Mouse (Mus musculus): ENCODE measurements around the gene Zfp831. TPM values are rescaled to one million over a fixed set of nuclear protein-coding genes. Genes with fewer than 3 reads are reported as not detected.
A peak's percentile ranks its signal among the peaks of the same experiment; 100 is the strongest.

Gene Zfp831
- 0.03 TPM in 2 replicates for polyA plus RNA-seq (2015; fragmentation: Nextera tagmentation; extraction: Ambion mirVana)

GRCm38 (mm10) chr2:174643448-174644144 lies at the start of gene Zfp831:
Gene Zfp831 (plus strand): TSS chr2:174643534.
- ATAC-seq (ENCODE audit: low FRiP score, low read depth), result no peak
- Histone ChIP-seq H3K9ac (no peak within 1 kb of the TSS), H3K4me2 (replicated peaks) (no peak within 1 kb of the TSS), H3K27me3 (no peaks in the 10 kb centered on the region), H3K36me3 (no peaks in the 10 kb centered on the region), H3K4me1 (no peaks in the 10 kb centered on the region), H3K27ac (no peak within 1 kb of the TSS), H3K9me3 (no peaks in the 10 kb centered on the region), H3K4me3 (no peak within 1 kb of the TSS)
- 86% methylated on average over 18 of the region's 18 CpGs for WGBS

DNA sequence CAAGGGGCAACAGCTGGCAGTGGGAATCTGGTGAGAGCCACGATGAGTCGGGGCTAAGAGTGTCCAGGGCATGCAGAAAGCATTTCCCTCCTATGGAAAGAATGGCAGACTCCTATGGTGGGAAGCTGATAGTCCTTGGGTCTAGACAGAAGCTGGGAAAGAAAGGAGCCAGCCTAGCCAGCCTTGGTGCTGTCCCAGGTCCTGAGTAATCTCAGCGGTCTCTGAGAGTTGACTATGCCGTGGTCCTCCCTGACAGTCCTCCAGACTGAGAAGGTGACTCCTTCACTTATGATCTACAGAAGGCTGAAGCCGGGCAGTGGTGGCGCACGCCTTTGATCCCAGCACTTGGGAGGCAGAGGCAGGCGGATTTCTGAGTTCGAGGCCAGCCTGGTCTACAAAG lies 48.4 kb upstream of the Zfp831 start:
- no peaks in the 10 kb centered on the region for H3K27me3 ChIP-seq
- no peak for ATAC-seq (ENCODE audit: low FRiP score, low read depth)
- WGBS, result 77% methylated on average over 9 of the region's 9 CpGs
- peaks cover 8% of the 10 kb centered on the region for H3K4me1 ChIP-seq
- no peak overlapping the region for H3K27ac ChIP-seq
- no peaks in the 10 kb centered on the region for H3K9me3 ChIP-seq
- H3K36me3 ChIP-seq, result no peaks in the 10 kb centered on the region
- H3K4me3 ChIP-seq, result no peak overlapping the region
- no peak overlapping the region for H3K4me2 ChIP-seq (replicated peaks)
- no peak overlapping the region for H3K9ac ChIP-seq

DNA sequence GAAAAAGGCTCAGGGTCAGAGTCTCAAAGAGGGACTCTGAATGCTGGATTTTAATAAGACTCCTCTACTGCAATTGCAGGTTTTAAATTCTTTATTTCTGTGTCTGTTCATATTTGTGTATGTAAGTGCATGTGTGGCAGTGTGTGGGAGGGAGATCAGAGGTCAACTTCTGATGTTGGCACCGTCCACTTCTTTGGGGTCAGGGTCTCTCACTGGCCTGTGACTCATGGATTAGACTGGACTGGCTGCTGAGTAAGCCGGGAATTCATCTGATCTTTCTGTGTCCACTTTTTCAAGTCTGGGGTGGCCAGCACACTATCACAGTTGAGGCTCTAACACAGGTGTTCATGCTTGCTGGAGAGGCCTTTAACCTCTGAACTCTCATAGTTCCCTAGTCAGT lies 47.7 kb upstream of the Zfp831 start:
- WGBS, result 78% methylated on average over 2 of the region's 2 CpGs
- no peak for ATAC-seq (ENCODE audit: low FRiP score, low read depth)

DNA sequence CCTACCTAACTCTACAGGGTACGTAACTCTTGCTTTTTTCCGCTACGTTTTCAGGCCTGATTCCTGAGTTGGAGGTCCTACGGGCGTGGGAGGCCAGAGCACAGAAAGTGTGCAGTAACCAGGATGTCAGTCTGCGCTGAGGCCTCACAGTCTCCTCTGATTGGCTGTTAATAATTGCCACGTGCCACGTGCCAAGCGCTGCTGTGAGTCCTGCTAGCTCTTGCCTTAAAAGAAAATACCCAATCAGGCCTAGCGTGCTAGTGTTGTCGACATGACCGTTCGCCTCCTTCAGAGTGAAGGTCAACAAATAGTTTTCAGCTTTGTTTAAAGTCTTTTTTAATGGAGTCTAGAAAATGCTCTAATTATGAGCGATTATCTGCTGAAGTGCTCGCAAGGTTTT lies 46.9 kb upstream of the Zfp831 start:
- Histone ChIP-seq H3K27me3 (no peaks in the 10 kb centered on the region), H3K4me3 (no peak overlapping the region), H3K4me2 (replicated peaks) (no peak overlapping the region), H3K4me1 (peaks cover 10% of the 10 kb centered on the region), H3K9me3 (no peaks in the 10 kb centered on the region), H3K36me3 (no peaks in the 10 kb centered on the region), H3K9ac (no peak overlapping the region), H3K27ac (no peak overlapping the region)
- ATAC-seq (ENCODE audit: low FRiP score, low read depth), result no peak
- 85% methylated on average over 15 of the region's 15 CpGs for WGBS

More for the DNA sequence above, 47.7 kb upstream of the Zfp831 start:
- Histone ChIP-seq H3K36me3 (no peaks in the 10 kb centered on the region), H3K4me2 (replicated peaks) (no peak overlapping the region), H3K9ac (no peak overlapping the region), H3K27ac (no peak overlapping the region), H3K4me3 (no peak overlapping the region), H3K4me1 (peaks cover 10% of the 10 kb centered on the region), H3K9me3 (no peaks in the 10 kb centered on the region), H3K27me3 (no peaks in the 10 kb centered on the region)

DNA sequence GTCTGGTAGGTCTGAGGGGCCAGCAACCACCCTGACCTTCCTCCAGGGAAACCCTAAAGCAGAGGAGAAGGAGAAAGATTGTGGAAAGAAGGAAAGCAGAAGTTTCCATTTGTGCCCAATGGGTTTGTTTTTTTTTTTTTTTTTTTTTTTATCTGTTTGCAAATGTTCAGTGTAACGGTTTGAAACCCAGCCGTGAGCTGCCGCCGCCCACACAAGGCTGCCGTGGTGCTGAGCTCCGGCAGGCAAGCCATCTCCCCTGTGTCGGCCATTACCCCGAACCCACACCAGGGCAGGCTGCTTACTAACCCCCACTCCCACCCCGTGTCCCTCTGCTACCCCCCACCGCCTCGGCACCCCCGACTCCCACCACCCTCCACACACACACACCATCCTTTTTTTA lies 44.9 kb upstream of the Zfp831 start:
- no peak overlapping the region for H3K4me2 ChIP-seq (replicated peaks)

GRCm38 (mm10) chr2:174599071-174599635 lies 44.2 kb upstream of the Zfp831 start:
- H3K9ac ChIP-seq, result no peak overlapping the region
- 62% methylated on average over 9 of the region's 9 CpGs for WGBS
- H3K36me3 ChIP-seq, result no peaks in the 10 kb centered on the region
- H3K4me1 ChIP-seq, result peaks cover 10% of the 10 kb centered on the region
- H3K4me3 ChIP-seq, result no peak overlapping the region
- H3K27me3 ChIP-seq, result no peaks in the 10 kb centered on the region
- H3K4me2 ChIP-seq (replicated peaks), result no peak overlapping the region
- ATAC-seq (ENCODE audit: low FRiP score, low read depth), result no peak
- no peak overlapping the region for H3K27ac ChIP-seq
- H3K9me3 ChIP-seq, result no peaks in the 10 kb centered on the region

More for the DNA sequence above, 44.9 kb upstream of the Zfp831 start:
- H3K27ac ChIP-seq, result no peak overlapping the region
- no peak overlapping the region for H3K4me3 ChIP-seq
- no peaks in the 10 kb centered on the region for H3K27me3 ChIP-seq
- ATAC-seq (ENCODE audit: low FRiP score, low read depth), result no peak
- no peaks in the 10 kb centered on the region for H3K36me3 ChIP-seq
- 78% methylated on average over 11 of the region's 12 CpGs for WGBS
- H3K4me1 ChIP-seq, result peaks cover 10% of the 10 kb centered on the region
- H3K9ac ChIP-seq, result no peak overlapping the region
- no peaks in the 10 kb centered on the region for H3K9me3 ChIP-seq

DNA sequence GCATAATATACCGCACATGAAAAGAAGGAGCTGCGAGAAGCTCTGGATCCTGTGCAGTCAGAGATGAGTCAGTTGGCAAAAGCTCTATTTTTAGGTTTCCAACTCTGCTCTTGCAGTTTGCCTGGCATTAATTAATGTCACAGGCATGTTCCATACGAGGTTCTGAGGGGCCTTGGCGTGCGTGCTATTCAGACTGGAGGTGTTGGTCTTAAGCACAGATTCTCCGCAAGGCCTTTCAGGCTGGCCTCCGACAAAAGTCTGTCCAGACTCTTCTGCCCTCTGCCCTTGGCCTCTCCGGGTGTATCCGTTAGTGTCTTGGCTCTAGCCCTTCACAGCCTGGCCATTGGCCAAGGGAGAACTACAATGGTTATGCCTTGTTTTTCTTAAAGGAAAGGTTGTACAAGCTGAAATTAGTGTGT lies 43.5 kb upstream of the Zfp831 start:
- H3K9me3 ChIP-seq, result no peaks in the 10 kb centered on the region
- no peak overlapping the region for H3K4me3 ChIP-seq
- no peak for ATAC-seq (ENCODE audit: low FRiP score, low read depth)
- no peak overlapping the region for H3K9ac ChIP-seq
- H3K4me1 ChIP-seq, result peaks cover 10% of the 10 kb centered on the region
- no peaks in the 10 kb centered on the region for H3K36me3 ChIP-seq
- WGBS, result 68% methylated on average over 9 of the region's 9 CpGs
- no peak overlapping the region for H3K27ac ChIP-seq
- no peak overlapping the region for H3K4me2 ChIP-seq (replicated peaks)
- no peaks in the 10 kb centered on the region for H3K27me3 ChIP-seq

DNA sequence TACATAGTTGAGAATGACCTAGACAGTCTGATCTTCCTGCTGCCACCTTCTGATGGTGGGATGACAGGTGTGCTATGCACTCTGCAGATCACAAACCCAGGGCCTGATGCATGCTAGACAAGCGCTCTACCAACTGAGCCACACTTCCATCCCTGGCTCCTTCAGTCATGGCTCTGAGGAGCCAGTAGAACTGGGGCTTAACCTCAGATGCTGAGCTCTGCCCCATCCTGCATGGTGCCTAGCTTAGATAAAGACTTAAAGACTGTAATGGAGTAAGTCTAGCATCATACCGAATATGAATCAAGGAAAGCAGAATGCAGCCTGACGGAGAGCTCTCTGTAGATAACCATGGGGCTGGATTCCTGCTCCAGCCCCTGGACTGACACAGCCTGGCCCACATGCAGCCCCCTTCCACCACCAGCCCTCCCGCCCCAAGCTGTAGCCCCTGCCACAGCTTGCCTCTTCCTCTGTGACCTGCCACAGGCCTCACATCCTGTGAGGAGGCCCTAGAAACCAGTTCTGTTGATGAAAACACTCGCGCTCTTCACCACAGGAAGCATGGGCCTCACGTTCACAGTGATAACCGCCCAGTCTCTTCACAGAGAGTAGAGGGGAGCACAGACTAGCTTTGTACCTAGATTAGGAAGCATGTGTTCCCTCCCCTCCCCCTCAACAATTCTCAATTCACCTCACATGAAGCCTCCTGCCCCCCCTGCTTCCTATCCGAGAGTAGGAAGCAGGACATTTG lies 41.2 kb upstream of the Zfp831 start:
- Histone ChIP-seq H3K36me3 (no peaks in the 10 kb centered on the region), H3K4me3 (no peak overlapping the region), H3K9ac (no peak overlapping the region), H3K27me3 (no peaks in the 10 kb centered on the region), H3K4me1 (peaks cover 10% of the 10 kb centered on the region), H3K9me3 (no peaks in the 10 kb centered on the region), H3K4me2 (replicated peaks) (no peak overlapping the region), H3K27ac (peak overlapping the region; percentile 33; the same call in 1 of the 2 replicates)
- ATAC-seq (ENCODE audit: low FRiP score, low read depth), result no peak
- 70% methylated on average over 9 of the region's 9 CpGs for WGBS

GRCm38 (mm10) chr2:174603321-174603720 lies 40.0 kb upstream of the Zfp831 start:
- WGBS, result 83% methylated on average over 7 of the region's 7 CpGs
- H3K4me1 ChIP-seq, result peaks cover 10% of the 10 kb centered on the region
- no peak for ATAC-seq (ENCODE audit: low FRiP score, low read depth)
- H3K27ac ChIP-seq, result no peak overlapping the region
- H3K36me3 ChIP-seq, result no peaks in the 10 kb centered on the region
- H3K4me2 ChIP-seq (replicated peaks), result no peak overlapping the region
- H3K9me3 ChIP-seq, result no peaks in the 10 kb centered on the region
- no peaks in the 10 kb centered on the region for H3K27me3 ChIP-seq
- H3K4me3 ChIP-seq, result no peak overlapping the region
- H3K9ac ChIP-seq, result no peak overlapping the region

- Histone ChIP-seq H3K27ac (no peak overlapping the region), H3K4me1 (peaks cover 1% of the 10 kb centered on the region), H3K27me3 (no peaks in the 10 kb centered on the region), H3K9me3 (no peaks in the 10 kb centered on the region), H3K4me3 (no peak overlapping the region), H3K9ac (no peak overlapping the region), H3K4me2 (replicated peaks) (no peak overlapping the region), H3K36me3 (no peaks in the 10 kb centered on the region)
- ATAC-seq (ENCODE audit: low FRiP score, low read depth), result no peak
- 82% methylated on average over 1 of the region's 1 CpGs for WGBS
Observed at GRCm38 (mm10) chr2:174605020-174605419, 38.3 kb upstream of the Zfp831 start.

- Histone ChIP-seq H3K4me1 (no peaks in the 10 kb centered on the region), H3K4me3 (no peak overlapping the region), H3K9me3 (no peaks in the 10 kb centered on the region), H3K9ac (no peak overlapping the region), H3K36me3 (no peaks in the 10 kb centered on the region), H3K27me3 (no peaks in the 10 kb centered on the region), H3K4me2 (replicated peaks) (no peak overlapping the region), H3K27ac (no peak overlapping the region)
- WGBS, result 92% methylated on average over 4 of the region's 4 CpGs
- ATAC-seq (ENCODE audit: low FRiP score, low read depth), result no peak
Observed at GRCm38 (mm10) chr2:174605442-174606087, 37.8 kb upstream of the Zfp831 start.

GRCm38 (mm10) chr2:174606376-174606775 lies 37.0 kb upstream of the Zfp831 start:
- ATAC-seq (ENCODE audit: low FRiP score, low read depth), result no peak

More at GRCm38 (mm10) chr2:174606376-174606775, 37.0 kb upstream of the Zfp831 start:
- Histone ChIP-seq H3K4me1 (no peaks in the 10 kb centered on the region), H3K27ac (no peak overlapping the region), H3K9me3 (no peaks in the 10 kb centered on the region), H3K36me3 (no peaks in the 10 kb centered on the region), H3K9ac (no peak overlapping the region), H3K27me3 (no peaks in the 10 kb centered on the region), H3K4me3 (no peak overlapping the region), H3K4me2 (replicated peaks) (no peak overlapping the region)
- WGBS, result 73% methylated on average over 5 of the region's 5 CpGs
